Mouse (Mus musculus) cerebellum, adult (tissue): ENCODE measurements around the gene Ero1lb.

ENCODE experiments used
- ATAC-seq: cut with Nextera tagmentation; 2 replicates; pipeline ENCODE4 v1.9.2; 2017; ENCODE audit warnings: mild to moderate bottlenecking, moderate library complexity, mixed read lengths; ENCODE audit not compliant: insufficient number of reproducible peaks, low FRiP score, low TSS enrichment

The Ero1lb gene

GRCm38 (mm10) chr13:12565621-12566390, at the start of gene Ero1lb:
Gene Ero1lb (plus strand): TSS chr13:12565874.
- peak; percentile 97 for ATAC-seq

GRCm38 (mm10) chr13:12519371-12519770, 46.3 kb upstream of the Ero1lb start:
- no peak for ATAC-seq

- 0 out of 2 replicates have a peak, but pooled peaks have one; percentile 36 for ATAC-seq
Measured at GRCm38 (mm10) chr13:12519955-12520584, 45.6 kb upstream of the Ero1lb start, which contains the start of gene Edaradd. Gene Edaradd (minus strand): TSS chr13:12520438.

GRCm38 (mm10) chr13:12522346-12522745, 43.3 kb upstream of the Ero1lb start:
- ATAC-seq, result no peak

GRCm38 (mm10) chr13:12525678-12526077, 40.0 kb upstream of the Ero1lb start:
- ATAC-seq, result no peak

- ATAC-seq, result no peak
Measured at GRCm38 (mm10) chr13:12534628-12535027, 31.0 kb upstream of the Ero1lb start.

- ATAC-seq, result no peak
Measured at GRCm38 (mm10) chr13:12537971-12538370, 27.7 kb upstream of the Ero1lb start.

- ATAC-seq, result no peak
Measured at GRCm38 (mm10) chr13:12539716-12540115, 26.0 kb upstream of the Ero1lb start.

- no peak for ATAC-seq
Measured at GRCm38 (mm10) chr13:12540119-12540518, 25.6 kb upstream of the Ero1lb start.

GRCm38 (mm10) chr13:12542006-12542981, 23.4 kb upstream of the Ero1lb start:
- 0 out of 2 replicates have a peak, but pooled peaks have one; percentile 52 for ATAC-seq

GRCm38 (mm10) chr13:12543246-12543645, 22.4 kb upstream of the Ero1lb start:
- ATAC-seq, result no peak

GRCm38 (mm10) chr13:12543880-12544568, 21.6 kb upstream of the Ero1lb start:
- ATAC-seq, result no peak

GRCm38 (mm10) chr13:12554211-12554610, 11.5 kb upstream of the Ero1lb start:
- no peak for ATAC-seq

GRCm38 (mm10) chr13:12559044-12559443, 6.6 kb upstream of the Ero1lb start:
- ATAC-seq, result no peak

GRCm38 (mm10) chr13:12559462-12560120, 6.1 kb upstream of the Ero1lb start:
- no peak for ATAC-seq

- no peak for ATAC-seq
Measured at GRCm38 (mm10) chr13:12561729-12562128, 3.9 kb upstream of the Ero1lb start.

- no peak for ATAC-seq
Measured at GRCm38 (mm10) chr13:12562256-12562655, 3.4 kb upstream of the Ero1lb start.

- ATAC-seq, result no peak
Measured at GRCm38 (mm10) chr13:12567936-12568335, 2.3 kb downstream of the Ero1lb start.
